Mouse (Mus musculus) embryonic stem cell, embryonic (primary cell): ENCODE results near the gene Bcl7a.

ENCODE experiments used
- CTCF ChIA-PET, 4 experiments: fragments of 300-600 bp in 2 of 4; fragments of 350-600 bp in 2 of 4; sonication (Branson Sonifier 250); formaldehyde crosslinking; loops; one replicate each; lab custom pipeline; 2022; ENCODE audit warnings: inconsistent platforms in 2 of 4; lab: Charles Lee
- POLR2A ChIA-PET, 4 experiments: fragments of 300-600 bp in 2 of 4; fragments of 350-600 bp in 2 of 4; sonication (Branson Sonifier 250); formaldehyde crosslinking; loops; one replicate each; lab custom pipeline; 2022; ENCODE audit warnings: antibody characterized with exemption in 4 of 4, inconsistent platforms in 1 of 4; lab: Charles Lee

Gene Bcl7a

DNA sequence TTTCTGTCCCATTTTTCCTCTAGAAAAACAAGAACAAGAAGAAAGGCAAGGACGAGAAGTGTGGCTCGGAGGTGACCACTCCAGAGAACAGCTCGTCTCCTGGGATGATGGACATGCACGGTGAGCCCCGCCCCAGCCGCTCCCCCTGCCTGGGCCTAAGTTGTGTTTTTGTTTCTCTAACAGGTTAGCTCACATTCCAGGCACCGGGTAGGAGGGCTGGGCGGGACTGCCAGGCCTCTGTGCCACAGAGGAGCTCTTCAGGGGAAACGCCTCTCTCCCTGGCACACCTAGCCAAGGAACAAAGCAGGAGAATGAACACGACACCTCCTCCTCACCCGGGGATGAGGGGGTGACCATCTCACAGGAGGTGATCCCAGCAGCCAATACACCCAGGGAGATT lies 12.3 kb downstream of the Bcl7a start:
- POLR2A ChIA-PET, result interaction anchor here in 3 of 4 experiments (0.5 to 3.5 kb wide), 17 partner anchors 7 to 831 kb away, joined by 3 to 18 read pairs (median 4); partner anchors contain the start of gene Bcl7a (in 1 of the 3)
- CTCF ChIA-PET, result interaction anchor here (0.8 to 2.2 kb wide), 7 partner anchors 8 to 21 kb away, joined by 3 to 7 read pairs (median 5); no protein-coding TSS in a partner anchor

DNA sequence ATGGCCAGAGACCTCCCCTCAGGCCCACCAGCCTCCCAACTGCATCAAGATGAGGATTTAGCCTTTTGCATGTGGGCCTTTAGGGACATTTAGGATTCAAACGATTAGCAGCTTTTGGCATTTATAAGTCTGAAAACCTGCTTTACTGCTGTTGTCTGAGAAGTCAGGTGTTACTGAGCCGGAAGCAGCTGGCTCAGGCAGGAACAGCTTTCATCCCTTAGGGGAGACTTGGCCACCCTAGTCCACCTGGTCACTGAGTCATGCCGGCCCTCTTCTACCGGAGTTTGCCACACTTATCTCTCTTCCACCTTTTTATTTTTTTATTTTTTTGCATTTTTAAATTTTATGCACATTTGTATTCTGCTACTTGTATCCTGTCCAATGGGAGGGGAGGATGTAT lies 13.6 kb downstream of the Bcl7a start:
- ChIA-PET POLR2A (interaction anchor here in 2 of 4 experiments (0.7 to 3.5 kb wide), 5 partner anchors 12 to 19 kb away, joined by 3 to 18 read pairs (median 5); partner anchors contain the start of gene Bcl7a (in 1 of the 2)), CTCF (interaction anchor here (0.5 to 1.2 kb wide), 5 partner anchors 11 to 636 kb away, joined by 3 to 4 read pairs (median 3); no protein-coding TSS in a partner anchor)

DNA sequence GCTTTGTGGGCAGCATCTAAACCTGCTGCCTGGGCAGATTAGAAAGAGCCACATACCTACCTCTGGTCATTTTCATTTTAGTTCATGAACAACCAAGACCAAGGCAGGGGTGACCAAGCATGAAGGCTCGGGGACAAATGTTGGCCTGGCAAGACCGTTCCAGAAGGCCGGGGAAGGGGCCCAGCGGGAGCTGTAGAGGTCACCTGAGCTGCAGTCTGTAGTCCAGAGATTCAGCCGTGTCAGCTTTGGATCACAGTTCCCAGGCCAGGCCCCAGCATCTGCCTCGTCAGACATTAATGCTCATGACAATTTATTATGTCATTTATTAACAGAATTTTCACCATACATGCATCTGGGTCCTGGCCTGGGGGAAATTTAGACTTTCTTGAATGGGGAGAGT lies 15.8 kb downstream of the Bcl7a start:
- CTCF ChIA-PET, result interaction anchor here in 2 of 4 experiments (1.3 to 1.5 kb wide), 2 partner anchors 9 to 18 kb away, joined by 4 read pairs; no protein-coding TSS in a partner anchor
- POLR2A ChIA-PET, result interaction anchor here in 2 of 4 experiments (1.0 to 1.3 kb wide), 7 partner anchors 9 to 34 kb away, joined by 3 to 5 read pairs (median 4); no protein-coding TSS in a partner anchor

DNA sequence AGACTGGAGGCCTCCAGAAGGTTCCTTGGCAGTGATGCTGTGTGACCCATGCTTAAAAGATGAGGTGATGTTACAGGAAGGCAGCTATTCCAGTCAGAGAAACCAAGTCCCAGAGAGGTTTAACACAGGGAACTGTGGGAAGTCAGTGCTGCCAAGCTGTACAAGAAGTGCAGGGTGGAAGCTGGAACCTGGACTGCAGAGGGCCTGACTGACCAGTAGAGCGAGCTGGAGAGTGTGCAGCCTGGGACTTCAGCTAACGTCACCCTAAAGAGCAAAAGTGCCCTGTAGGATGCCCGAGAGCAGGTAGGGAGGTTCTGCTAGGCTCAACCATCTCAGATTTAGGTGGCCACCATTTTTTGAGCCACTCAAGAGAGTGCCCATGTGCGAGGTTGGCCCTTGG lies 19.3 kb downstream of the Bcl7a start:
- POLR2A ChIA-PET, result interaction anchor here in 2 of 4 experiments (0.7 to 2.1 kb wide), 7 partner anchors 7 to 31 kb away, joined by 3 to 12 read pairs (median 6); partner anchors contain the start of gene Mlxip (in 1 of the 2)
- CTCF ChIA-PET, result interaction anchor here in 3 of 4 experiments (0.9 to 2.0 kb wide), 4 partner anchors 10 to 16 kb away, joined by 3 to 9 read pairs (median 3); no protein-coding TSS in a partner anchor

DNA sequence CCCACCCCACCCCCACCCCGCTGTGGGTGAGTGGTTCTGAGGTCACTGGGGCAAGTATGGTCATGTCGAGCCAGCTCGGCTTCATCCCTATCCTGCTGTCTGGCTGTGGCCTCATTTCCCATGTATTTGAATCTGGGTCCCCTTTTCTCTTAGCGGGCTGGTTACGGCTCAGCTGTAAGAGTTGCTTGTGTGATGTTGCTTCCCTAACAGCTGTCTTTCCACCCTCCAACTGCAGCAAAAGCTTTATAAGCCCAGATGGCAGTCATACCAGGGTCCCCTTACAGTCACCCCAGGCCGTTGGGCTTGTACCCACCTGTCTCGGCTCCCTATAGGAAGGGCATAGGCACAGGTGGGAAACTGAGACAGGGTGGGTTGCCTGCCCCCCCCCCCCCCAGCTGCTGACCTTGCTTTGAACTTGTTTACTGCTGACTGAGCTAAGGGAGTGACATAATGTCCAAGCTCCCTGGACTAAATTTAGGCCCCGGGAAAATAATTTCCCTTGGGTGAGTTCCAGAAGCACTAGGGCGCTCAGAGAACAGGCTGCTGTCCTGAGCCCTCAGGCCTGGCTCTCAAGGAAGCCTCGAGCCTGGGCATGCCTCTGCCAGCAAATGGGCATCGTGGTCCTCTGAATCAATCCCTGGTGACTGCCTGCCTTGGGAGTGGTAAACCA lies 20.8 kb downstream of the Bcl7a start:
- CTCF ChIA-PET, result interaction anchor here (0.6 to 2.0 kb wide), 15 partner anchors 10 to 1124 kb away, joined by 3 to 9 read pairs (median 4); partner anchors contain the start of genes Bcl7a (in 1 of the 4) and Rhof (in 1 of the 4)
- POLR2A ChIA-PET, result interaction anchor here in 3 of 4 experiments (0.6 to 2.1 kb wide), 27 partner anchors 8 to 636 kb away, joined by 3 to 13 read pairs (median 4); partner anchors contain the start of genes Mlxip (in 1 of the 3) and Wdr66 (in 1 of the 3)

DNA sequence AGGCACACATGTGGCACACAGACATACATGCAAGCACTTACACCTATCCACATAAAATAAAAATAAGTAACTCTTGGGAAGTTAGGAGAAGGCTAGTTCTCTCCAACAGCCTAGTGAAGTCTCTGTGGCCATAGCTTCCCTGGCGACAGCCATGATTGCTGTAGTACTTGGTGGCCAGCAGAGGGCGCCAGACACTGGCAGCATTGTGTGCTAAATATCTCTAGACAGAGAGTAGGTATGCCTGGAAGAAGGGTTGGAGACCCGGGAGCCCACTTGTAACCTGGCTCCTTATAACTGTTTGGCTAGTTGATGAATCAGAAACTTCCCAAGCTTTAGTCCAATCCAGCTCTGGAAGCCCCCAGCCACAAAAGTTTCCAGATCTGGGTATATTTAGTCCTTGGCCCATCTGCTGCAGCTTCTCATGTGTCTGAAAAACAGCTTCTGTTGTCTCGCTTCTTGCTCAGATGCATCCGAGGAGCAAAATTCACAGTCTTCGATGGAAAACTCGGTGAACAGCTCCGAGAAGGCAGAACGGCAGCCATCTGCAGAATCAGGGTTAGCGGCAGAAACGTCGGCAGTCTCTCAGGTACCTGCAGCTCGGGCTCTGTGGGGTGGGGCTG lies 25.3 kb downstream of the Bcl7a start:
- ChIA-PET CTCF (interaction anchor here (0.5 to 2.6 kb wide), 71 partner anchors 9 to 988 kb away, joined by 3 to 28 read pairs (median 4); partner anchors contain the start of genes Mlxip (in 3 of the 4), Diablo (in 1 of the 4) and Wdr66 (in 1 of the 4)), POLR2A (interaction anchor here in 3 of 4 experiments (0.6 to 1.4 kb wide), 12 partner anchors 8 to 132 kb away, joined by 3 to 7 read pairs (median 3); partner anchors contain the start of gene Bcl7a (in 1 of the 3))

DNA sequence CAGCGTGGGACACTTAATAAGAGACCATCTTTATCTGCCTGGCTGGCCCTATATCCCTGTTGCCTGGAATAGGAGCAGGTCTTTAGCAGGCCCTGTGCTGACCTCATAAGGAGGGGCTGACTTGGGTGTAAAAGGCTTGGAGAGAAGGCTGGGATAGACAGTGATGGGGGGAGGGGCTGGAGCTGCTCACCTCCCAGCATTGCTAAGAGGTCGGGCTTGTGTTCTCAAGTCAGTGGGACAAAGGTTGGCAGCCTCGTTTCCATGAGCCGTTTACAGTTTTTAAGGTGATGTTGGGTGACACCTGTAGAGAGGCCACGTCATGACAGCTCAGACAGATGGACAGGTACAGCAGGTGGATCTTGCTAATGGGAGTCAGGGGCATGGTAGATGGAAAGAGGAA lies 26.4 kb downstream of the Bcl7a start:
- ChIA-PET POLR2A (interaction anchor here in 2 of 4 experiments (0.9 to 1.7 kb wide), 2 partner anchors 38 to 139 kb away, joined by 3 read pairs; no protein-coding TSS in a partner anchor), CTCF (interaction anchor here in 2 of 4 experiments (0.7 to 2.3 kb wide), 7 partner anchors 20 to 207 kb away, joined by 3 to 24 read pairs (median 3); no protein-coding TSS in a partner anchor)

DNA sequence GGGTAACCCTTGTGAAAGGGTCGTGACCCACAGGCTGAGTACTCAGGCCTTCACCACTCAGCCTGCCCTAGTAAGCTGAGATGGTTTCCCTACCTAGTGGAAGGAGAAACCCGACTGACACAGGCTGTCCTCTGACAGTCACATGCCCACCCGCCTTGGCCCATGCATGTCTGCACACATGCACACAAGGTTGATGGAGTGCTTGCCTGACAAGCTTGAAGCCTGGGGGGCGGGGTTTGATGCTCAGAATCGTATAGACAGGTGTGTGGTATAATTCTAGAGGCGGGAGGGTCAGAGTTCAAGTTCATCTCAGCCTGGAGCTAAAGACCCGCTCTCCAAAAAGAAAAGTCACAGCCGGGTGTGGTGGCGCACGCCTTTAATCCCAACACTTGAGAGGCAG lies 31.6 kb downstream of the Bcl7a start:
- POLR2A ChIA-PET, result interaction anchor here (0.5 to 4.1 kb wide), 24 partner anchors 11 to 539 kb away, joined by 3 to 31 read pairs (median 4); partner anchors contain the start of genes Kntc1 (in 1 of the 4), Mlxip (in 1 of the 4) and Rsrc2 (in 1 of the 4)
- CTCF ChIA-PET, result interaction anchor here (0.6 to 3.8 kb wide), 12 partner anchors 19 to 226 kb away, joined by 3 to 48 read pairs (median 4); partner anchors contain the start of gene Mlxip (in 2 of the 4)

DNA sequence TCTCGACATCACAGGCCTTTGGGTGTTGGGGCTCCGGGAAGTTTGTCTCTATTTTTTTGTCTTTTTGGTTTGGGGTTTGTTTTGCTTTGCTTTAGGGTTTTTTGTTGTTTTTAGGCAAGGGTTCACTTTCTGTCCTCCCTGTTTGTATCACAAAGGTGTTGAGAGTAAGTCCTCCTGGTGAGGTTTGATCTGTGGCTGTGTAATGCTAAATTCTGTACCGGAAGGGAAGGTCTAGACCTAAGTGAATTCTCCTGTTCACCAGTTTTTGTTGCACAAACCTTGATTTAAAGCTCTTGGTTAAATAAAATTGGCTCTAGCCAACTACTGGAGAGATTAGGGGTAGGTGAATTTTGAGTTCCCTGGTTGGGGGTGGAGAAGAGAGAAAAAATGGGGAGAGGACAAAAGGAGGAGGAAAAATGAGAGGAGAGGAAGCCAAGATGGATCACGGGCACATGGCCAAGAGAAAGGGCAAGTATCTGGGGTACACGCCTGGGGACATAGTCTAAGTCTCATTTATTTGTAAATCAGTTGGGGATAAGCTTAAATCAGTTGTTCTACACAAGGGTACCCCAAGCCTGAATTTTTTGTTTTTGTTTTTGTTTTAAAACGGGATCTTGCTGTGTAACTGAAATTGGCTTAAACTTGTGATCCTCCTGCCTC lies 32.3 kb downstream of the Bcl7a start:
- POLR2A ChIA-PET, result interaction anchor here (0.6 to 4.1 kb wide), 35 partner anchors 8 to 540 kb away, joined by 3 to 31 read pairs (median 4); partner anchors contain the start of genes Mlxip (in 2 of the 4), Kntc1 (in 1 of the 4) and Rsrc2 (in 1 of the 4)
- CTCF ChIA-PET, result interaction anchor here (0.6 to 3.8 kb wide), 20 partner anchors 9 to 994 kb away, joined by 3 to 48 read pairs (median 5); partner anchors contain the start of gene Mlxip (in 1 of the 4)

DNA sequence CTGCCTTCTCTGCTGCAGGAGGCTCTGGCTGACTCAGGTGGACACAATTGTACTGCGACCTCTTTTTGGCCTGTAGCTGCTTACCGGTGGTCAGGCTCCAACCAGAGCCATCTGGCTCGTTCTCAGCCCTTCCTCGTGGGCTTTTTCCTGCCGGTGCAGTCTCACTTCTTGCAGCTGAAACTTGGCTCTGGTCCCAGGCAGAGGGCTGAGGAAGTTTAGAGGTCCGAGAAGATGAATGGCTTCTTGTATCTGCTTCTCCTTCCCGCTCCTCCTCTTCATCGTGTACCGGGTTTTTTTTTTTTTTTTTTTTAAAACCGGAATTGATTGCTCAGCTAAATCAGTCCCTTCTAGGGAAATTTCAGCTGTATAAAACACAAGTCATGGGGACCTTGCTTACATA lies 32.9 kb downstream of the Bcl7a start:
- POLR2A ChIA-PET, result interaction anchor here (0.6 to 4.1 kb wide), 34 partner anchors 9 to 373 kb away, joined by 3 to 31 read pairs (median 4); partner anchors contain the start of genes Mlxip (in 3 of the 4), Diablo (in 1 of the 4), Kntc1 (in 1 of the 4) and Rsrc2 (in 1 of the 4)
- CTCF ChIA-PET, result interaction anchor here (0.6 to 3.8 kb wide), 38 partner anchors 8 to 995 kb away, joined by 3 to 48 read pairs (median 4); partner anchors contain the start of genes Mlxip (in 2 of the 4), Wdr66 (in 2 of the 4), Bcl7a (in 1 of the 4) and Rhof (in 1 of the 4)

DNA sequence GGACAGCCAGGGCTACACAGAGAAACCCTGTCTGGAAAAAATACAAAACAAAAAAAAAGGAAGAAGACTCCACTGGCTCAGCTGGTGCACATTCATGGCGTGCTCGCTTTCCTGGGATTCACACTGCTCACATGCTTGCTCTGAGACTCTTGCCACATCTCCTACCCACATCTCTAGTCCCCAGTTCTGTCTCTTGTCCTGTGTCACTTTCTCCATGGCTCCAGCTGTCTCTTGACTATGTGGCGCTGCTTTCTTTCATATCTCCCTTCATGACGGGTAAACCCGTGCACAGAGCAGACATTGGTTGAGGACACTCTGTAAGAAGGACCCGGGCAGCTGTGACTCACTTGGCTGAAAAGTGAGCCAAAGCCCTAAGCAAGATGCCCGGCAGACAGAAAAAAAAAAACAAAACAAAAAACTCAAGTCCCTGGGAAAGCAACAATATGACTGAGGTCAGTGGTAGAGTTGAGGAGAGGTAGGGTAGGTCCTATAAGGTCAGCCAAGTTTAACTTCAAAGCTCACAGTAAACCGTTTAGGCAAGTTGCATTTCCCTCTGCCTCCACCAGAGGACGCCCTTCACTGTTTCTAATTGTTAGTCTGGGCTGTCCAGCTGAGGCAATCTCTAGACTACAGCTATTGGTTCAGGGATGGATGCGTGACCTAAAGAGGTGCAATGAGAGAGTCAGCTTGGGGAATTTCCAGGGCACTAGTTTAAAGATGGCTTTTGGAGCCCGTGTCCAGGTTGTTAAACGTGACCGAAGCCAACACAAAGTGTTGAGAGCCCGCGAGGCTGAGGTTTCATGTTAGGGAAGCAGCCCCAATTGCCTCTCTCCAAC lies 33.7 kb downstream of the Bcl7a start:
- POLR2A ChIA-PET, result interaction anchor here (0.5 to 4.1 kb wide), 42 partner anchors 8 to 372 kb away, joined by 3 to 31 read pairs (median 4); partner anchors contain the start of genes Mlxip (in 3 of the 4), Diablo (in 2 of the 4), Kntc1 (in 1 of the 4) and Rsrc2 (in 1 of the 4)
- CTCF ChIA-PET, result interaction anchor here (0.5 to 3.8 kb wide), 90 partner anchors 8 to 1305 kb away, joined by 3 to 48 read pairs (median 4); partner anchors contain the start of genes Mlxip (in 3 of the 4), Wdr66 (in 2 of the 4), Bcl7a (in 1 of the 4) and Rhof (in 1 of the 4)

DNA sequence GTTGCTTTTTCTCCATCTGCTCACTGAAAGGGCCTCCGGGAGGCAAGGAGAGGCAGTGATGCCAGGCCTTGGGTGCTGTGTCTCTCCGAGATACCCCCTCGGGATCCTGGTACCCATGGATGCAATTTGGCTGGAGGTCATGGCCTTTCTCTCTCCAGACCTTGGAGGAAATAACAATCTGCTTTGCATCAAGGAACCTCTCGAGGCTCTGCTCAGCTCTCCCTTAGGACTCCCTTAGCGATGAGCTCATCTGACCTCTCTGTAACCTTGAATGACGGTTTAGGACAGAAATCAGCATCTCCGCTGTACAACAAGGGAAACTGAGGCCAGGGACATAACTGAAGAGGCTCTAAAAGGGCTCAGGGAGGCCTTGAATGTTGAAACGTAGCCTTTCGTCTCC lies 35.1 kb downstream of the Bcl7a start:
- ChIA-PET POLR2A (interaction anchor here in 3 of 4 experiments (0.9 to 4.1 kb wide), 6 partner anchors 10 to 121 kb away, joined by 3 to 31 read pairs (median 4); partner anchors contain the start of gene Mlxip (in 2 of the 3)), CTCF (interaction anchor here in 3 of 4 experiments (0.5 to 3.8 kb wide), 9 partner anchors 10 to 257 kb away, joined by 3 to 28 read pairs (median 9); partner anchors contain the start of gene Mlxip (in 2 of the 3))

DNA sequence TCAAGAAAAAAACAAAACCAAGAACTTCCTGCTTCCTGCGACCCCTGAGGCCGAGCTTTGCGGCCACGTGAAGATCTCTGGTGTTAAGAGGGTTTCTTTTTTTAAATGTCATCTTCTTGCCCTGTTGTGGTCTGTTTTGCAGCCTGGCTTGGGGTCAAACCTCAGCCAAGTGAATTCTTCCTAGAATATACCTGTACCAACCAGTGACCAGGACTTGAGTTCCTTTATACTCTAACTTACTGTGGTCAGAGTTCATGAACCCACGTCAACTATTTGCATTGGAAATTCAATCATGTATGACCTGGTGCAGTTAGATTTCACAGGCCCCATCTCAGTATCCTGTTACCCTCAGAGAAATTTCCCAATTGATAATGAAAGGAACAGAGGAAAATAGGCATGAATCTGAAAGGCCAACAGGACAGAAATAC lies 35.9 kb downstream of the Bcl7a start:
- ChIA-PET CTCF (interaction anchor here in 3 of 4 experiments (0.5 to 1.4 kb wide), 5 partner anchors 11 to 258 kb away, joined by 3 to 12 read pairs (median 5); partner anchors contain the start of gene Mlxip (in 1 of the 3)), POLR2A (interaction anchor here in 1 of 4 experiments (0.9 kb wide), 1 partner anchor 57 kb away, joined by 3 read pairs; no protein-coding TSS in a partner anchor)

DNA sequence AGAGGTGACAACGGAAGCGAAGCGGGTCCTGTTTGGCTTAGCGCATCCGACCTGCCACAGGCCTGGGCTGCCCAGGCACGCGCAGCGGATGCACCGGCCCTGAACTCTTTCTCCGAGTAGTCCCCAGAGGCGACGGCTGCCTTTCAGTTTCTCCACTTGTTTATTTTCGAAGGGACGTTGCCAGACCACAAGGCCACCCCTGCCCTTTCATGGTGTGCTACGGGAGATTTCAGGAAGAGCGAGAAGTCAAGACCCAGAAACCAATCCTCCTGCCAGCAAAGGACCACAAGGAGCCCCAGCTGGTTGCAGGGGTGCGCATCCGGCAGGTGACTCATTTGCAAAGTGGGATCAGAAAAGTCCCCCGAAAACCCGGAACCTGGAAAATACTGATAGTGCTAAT lies 38.3 kb downstream of the Bcl7a start:
- ChIA-PET POLR2A (interaction anchor here in 3 of 4 experiments (0.9 to 1.8 kb wide), 3 partner anchors 9 to 13 kb away, joined by 3 to 8 read pairs (median 4); partner anchors contain the start of gene Mlxip (in 2 of the 3)), CTCF (interaction anchor here in 3 of 4 experiments (0.6 to 1.4 kb wide), 4 partner anchors 13 to 322 kb away, joined by 3 to 11 read pairs (median 4); no protein-coding TSS in a partner anchor)

DNA sequence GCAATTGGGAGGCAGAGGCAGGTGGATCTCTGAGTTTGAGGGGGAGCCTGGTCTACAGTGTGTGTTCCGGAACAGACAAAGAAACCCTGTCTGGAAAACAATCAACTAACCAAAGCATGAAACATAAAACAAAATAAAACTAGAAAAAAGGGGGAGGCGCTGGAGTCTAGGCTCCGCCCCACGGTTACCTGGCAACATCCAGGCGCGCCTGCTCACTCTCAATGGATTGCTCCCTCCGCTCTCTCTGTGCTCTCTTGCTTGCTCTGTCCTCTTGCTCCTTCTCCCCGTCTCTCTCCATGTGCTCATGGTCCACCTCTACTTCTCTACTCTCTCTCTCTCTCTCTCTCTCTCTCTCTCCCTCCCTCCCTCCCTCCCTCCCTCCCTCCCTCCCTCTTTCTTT lies 39.1 kb downstream of the Bcl7a start:
- ChIA-PET CTCF (interaction anchor here in 2 of 4 experiments (0.6 to 1.4 kb wide), 2 partner anchors 14 to 110 kb away, joined by 3 to 11 read pairs; no protein-coding TSS in a partner anchor), POLR2A (interaction anchor here in 2 of 4 experiments (1.5 to 1.8 kb wide), 2 partner anchors 8 to 12 kb away, joined by 4 to 8 read pairs; partner anchors contain the start of gene Mlxip (in 1 of the 2))
